Mouse (Mus musculus): ENCODE measurements around the gene Psors1c2. TPM values are rescaled to one million over a fixed set of nuclear protein-coding genes. Genes with fewer than 3 reads are reported as not detected.

Psors1c2 gene
- total and polyA plus RNA-seq, 2 experiments from 2014 or later, result 0.14 TPM; not detected in 1

DNA sequence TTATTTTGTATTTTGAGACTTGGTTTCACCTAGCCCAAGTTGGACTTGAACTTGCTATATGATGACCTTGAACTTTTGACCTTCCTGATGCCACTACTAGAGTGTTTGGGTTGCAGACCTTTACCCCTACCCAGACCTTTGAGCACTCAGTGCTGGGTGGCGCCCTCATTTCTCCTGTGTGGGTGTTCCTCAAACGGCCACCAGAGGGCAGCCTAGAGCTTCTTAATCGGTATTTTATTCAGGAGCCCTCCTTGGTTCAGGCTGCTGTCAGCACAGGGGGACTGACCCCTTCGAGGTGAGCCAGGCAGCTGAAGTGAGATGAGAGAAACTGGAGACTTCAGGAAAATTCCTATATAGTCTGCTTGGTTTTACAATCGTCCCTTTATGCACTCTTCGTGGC, 11.7 kb downstream of the Psors1c2 start:
- no peak overlapping the region for H3K27ac ChIP-seq (ENCODE audit: low read depth)
- no peak for ATAC-seq (ENCODE audit: insufficient read depth, low read depth)
- no peaks in the 10 kb centered on the region for H3K36me3 ChIP-seq (replicated peaks; ENCODE audit: control insufficient read depth, insufficient read depth, low read length)
- H3K9ac ChIP-seq (replicated peaks; ENCODE audit: low read depth, low read length), result no peak overlapping the region
- H3K4me1 ChIP-seq (ENCODE audit: control insufficient read depth, insufficient read depth), result peaks cover 22% of the 10 kb centered on the region
- H3K4me2 ChIP-seq (ENCODE audit: low read depth, low read length), result no peak overlapping the region
- TF ChIP-seq CTCF (IDR thresholded peaks at IDR 0.05; ENCODE audit: low read depth) (peak; percentile 68), EP300 (IDR thresholded peaks at IDR 0.05; ENCODE audit: low read depth) (no peak)
- H3K27me3 ChIP-seq (ENCODE audit: control insufficient read depth, insufficient read depth, low read length), result no peaks in the 10 kb centered on the region
- DNase-seq (ENCODE audit: low spot score), result peak; percentile 26
- H3K9me3 ChIP-seq (replicated peaks; ENCODE audit: control insufficient read depth, low read length), result no peaks in the 10 kb centered on the region
- H3K4me3 ChIP-seq (ENCODE audit: low read depth, low read length), result no peak overlapping the region
- 27% methylated on average over 6 of the region's 6 CpGs for WGBS

DNA sequence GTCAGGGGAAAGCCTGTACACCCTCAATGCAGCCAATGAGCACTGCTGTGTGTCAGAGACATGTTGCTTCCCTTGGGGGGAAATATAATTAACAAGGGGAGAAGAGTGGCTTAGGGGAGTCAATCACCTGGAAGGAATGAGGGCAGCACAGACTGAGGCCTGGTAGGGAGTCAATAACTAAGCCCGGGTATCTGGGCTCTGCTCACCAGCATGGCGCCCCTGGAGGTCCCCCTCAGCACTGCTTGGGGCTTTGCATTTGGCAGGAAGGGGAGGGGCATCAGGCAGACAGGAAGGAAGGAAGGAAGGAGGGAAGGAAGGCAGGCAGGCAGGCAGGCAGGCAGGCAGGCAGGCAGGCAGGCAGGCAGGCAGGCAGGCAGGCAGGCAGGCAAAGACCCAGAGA, 14.5 kb downstream of the Psors1c2 start:
- H3K9ac ChIP-seq (replicated peaks; ENCODE audit: low read depth, low read length), result no peak overlapping the region
- WGBS, result 68% methylated on average over 2 of the region's 2 CpGs
- TF ChIP-seq EP300 (IDR thresholded peaks at IDR 0.05; ENCODE audit: low read depth) (no peak), CTCF (IDR thresholded peaks at IDR 0.05; ENCODE audit: low read depth) (no peak)
- H3K4me1 ChIP-seq (ENCODE audit: control insufficient read depth, insufficient read depth), result peaks cover 43% of the 10 kb centered on the region
- H3K27ac ChIP-seq (ENCODE audit: low read depth), result no peak overlapping the region
- H3K4me3 ChIP-seq (ENCODE audit: low read depth, low read length), result no peak overlapping the region
- no peaks in the 10 kb centered on the region for H3K9me3 ChIP-seq (replicated peaks; ENCODE audit: control insufficient read depth, low read length)
- no peaks in the 10 kb centered on the region for H3K36me3 ChIP-seq (replicated peaks; ENCODE audit: control insufficient read depth, insufficient read depth, low read length)
- ATAC-seq (ENCODE audit: insufficient read depth, low read depth) (no peak), DNase-seq (ENCODE audit: low spot score) (no peak)
- H3K4me2 ChIP-seq (ENCODE audit: low read depth, low read length), result no peak overlapping the region
- no peaks in the 10 kb centered on the region for H3K27me3 ChIP-seq (ENCODE audit: control insufficient read depth, insufficient read depth, low read length)

DNA sequence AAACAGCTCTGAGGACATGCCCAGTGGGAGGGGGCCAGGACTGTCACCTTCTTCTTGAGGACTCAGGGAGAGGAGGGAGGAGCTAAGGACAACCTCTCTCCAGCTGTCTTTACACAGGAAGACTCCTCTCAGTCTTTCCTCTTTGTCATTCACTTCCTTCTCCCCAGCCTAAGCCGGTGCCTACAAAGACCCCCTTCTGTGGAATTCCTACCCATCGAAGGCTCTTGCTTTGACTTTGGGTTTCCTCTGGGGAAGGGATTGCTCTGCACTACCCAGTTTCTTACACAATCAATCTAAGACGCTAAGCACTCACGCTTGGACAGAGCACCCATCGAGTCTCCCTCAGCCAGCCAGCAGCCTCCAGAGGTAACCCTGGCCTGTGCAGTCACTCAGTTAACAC, 15.6 kb downstream of the Psors1c2 start:
- ATAC-seq (ENCODE audit: insufficient read depth, low read depth) (no peak), DNase-seq (ENCODE audit: low spot score) (no peak)
- Histone ChIP-seq H3K9me3 (replicated peaks; ENCODE audit: control insufficient read depth, low read length) (no peaks in the 10 kb centered on the region), H3K4me1 (ENCODE audit: control insufficient read depth, insufficient read depth) (peaks cover 35% of the 10 kb centered on the region), H3K9ac (replicated peaks; ENCODE audit: low read depth, low read length) (no peak overlapping the region; the same call in 1 of the 2 replicates), H3K4me2 (ENCODE audit: low read depth, low read length) (no peak overlapping the region), H3K4me3 (ENCODE audit: low read depth, low read length) (no peak overlapping the region), H3K27ac (ENCODE audit: low read depth) (peak overlapping the region; percentile 96), H3K27me3 (ENCODE audit: control insufficient read depth, insufficient read depth, low read length) (no peaks in the 10 kb centered on the region), H3K36me3 (replicated peaks; ENCODE audit: control insufficient read depth, insufficient read depth, low read length) (no peaks in the 10 kb centered on the region)
- TF ChIP-seq CTCF (IDR thresholded peaks at IDR 0.05; ENCODE audit: low read depth) (no peak), EP300 (IDR thresholded peaks at IDR 0.05; ENCODE audit: low read depth) (no peak)
- 28% methylated on average over 5 of the region's 5 CpGs for WGBS

DNA sequence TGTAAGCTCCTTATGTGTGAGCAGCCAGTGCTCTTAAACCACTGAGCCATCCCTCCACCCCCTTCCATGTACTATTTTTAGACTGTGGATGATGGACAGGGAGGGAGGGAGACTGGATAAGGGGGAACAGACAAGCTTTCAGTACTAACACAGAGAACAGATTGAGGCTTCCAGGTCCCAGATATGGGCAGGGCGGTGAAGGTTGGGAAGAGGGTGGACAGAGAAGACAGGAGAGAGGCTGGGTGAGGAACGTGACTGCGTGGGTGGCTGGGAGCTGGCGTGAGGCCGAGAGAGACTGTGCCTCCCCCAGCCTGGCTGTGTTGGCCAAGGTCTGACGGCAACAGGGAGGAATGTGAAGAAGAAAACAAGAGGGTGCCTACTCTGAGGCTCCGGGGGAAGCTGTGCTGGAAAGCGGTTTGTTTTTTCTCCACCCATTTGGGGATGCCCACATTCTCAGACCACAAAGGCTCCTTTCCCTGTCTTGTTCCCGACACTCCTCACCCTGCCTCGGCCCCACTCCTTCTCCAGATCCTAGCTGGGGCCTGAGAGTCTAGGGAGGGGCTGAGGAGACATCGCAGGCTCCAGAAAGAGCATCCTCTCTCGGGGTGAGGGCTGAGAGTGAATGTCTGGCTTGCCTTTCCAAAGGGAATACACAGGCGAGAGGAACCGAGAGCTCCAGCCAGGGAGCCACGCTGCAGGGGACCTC, 16.6 kb downstream of the Psors1c2 start:
- peak overlapping the region; percentile 28; the same call in 1 of the 2 replicates for H3K9ac ChIP-seq (replicated peaks; ENCODE audit: low read depth, low read length)
- H3K27ac ChIP-seq (ENCODE audit: low read depth), result peak overlapping the region; percentile 96
- ATAC-seq (ENCODE audit: insufficient read depth, low read depth) (peak; percentile 96), DNase-seq (ENCODE audit: low spot score) (peak; percentile 97)
- no peak overlapping the region for H3K4me3 ChIP-seq (ENCODE audit: low read depth, low read length)
- H3K9me3 ChIP-seq (replicated peaks; ENCODE audit: control insufficient read depth, low read length), result no peaks in the 10 kb centered on the region
- peaks cover 31% of the 10 kb centered on the region for H3K4me1 ChIP-seq (ENCODE audit: control insufficient read depth, insufficient read depth)
- no peak for TF ChIP-seq CTCF (IDR thresholded peaks at IDR 0.05; ENCODE audit: low read depth)
- TF ChIP-seq EP300 (IDR thresholded peaks at IDR 0.05; ENCODE audit: low read depth), result peak; percentile 55; the same call in 1 of the 2 replicates
- no peaks in the 10 kb centered on the region for H3K36me3 ChIP-seq (replicated peaks; ENCODE audit: control insufficient read depth, insufficient read depth, low read length)
- WGBS, result 11% methylated on average over 15 of the region's 15 CpGs
- peak overlapping the region; percentile 49 for H3K4me2 ChIP-seq (ENCODE audit: low read depth, low read length)
- no peaks in the 10 kb centered on the region for H3K27me3 ChIP-seq (ENCODE audit: control insufficient read depth, insufficient read depth, low read length)

DNA sequence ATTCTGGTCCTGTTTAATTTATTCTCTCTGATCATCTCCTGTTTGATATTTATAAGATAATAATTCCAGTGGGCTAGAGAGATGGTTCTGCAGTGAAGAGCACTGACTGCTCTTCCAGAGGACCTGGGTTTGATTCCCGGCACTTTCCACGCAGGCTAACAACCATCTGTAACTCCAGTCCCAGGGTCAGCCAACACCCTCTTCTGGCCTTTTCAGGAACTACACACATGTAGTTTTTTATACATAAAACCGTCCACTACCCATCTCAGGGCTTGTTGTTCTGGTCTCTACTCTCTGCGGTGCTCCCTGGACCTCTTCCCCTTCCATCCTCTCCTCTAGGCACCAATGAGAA, 17.1 kb downstream of the Psors1c2 start:
- H3K4me1 ChIP-seq (ENCODE audit: control insufficient read depth, insufficient read depth), result peaks cover 31% of the 10 kb centered on the region
- H3K9ac ChIP-seq (replicated peaks; ENCODE audit: low read depth, low read length), result no peak overlapping the region
- ATAC-seq (ENCODE audit: insufficient read depth, low read depth) (no peak), DNase-seq (ENCODE audit: low spot score) (no peak)
- H3K27me3 ChIP-seq (ENCODE audit: control insufficient read depth, insufficient read depth, low read length), result no peaks in the 10 kb centered on the region
- no peaks in the 10 kb centered on the region for H3K36me3 ChIP-seq (replicated peaks; ENCODE audit: control insufficient read depth, insufficient read depth, low read length)
- 91% methylated on average over 4 of the region's 4 CpGs for WGBS
- H3K4me3 ChIP-seq (ENCODE audit: low read depth, low read length), result no peak overlapping the region
- H3K9me3 ChIP-seq (replicated peaks; ENCODE audit: control insufficient read depth, low read length), result no peaks in the 10 kb centered on the region
- peak overlapping the region; percentile 49 for H3K4me2 ChIP-seq (ENCODE audit: low read depth, low read length)
- peak overlapping the region; percentile 96 for H3K27ac ChIP-seq (ENCODE audit: low read depth)
- no peak for TF ChIP-seq EP300 (IDR thresholded peaks at IDR 0.05; ENCODE audit: low read depth)
- peak; percentile 17 for TF ChIP-seq CTCF (IDR thresholded peaks at IDR 0.05; ENCODE audit: low read depth)

DNA sequence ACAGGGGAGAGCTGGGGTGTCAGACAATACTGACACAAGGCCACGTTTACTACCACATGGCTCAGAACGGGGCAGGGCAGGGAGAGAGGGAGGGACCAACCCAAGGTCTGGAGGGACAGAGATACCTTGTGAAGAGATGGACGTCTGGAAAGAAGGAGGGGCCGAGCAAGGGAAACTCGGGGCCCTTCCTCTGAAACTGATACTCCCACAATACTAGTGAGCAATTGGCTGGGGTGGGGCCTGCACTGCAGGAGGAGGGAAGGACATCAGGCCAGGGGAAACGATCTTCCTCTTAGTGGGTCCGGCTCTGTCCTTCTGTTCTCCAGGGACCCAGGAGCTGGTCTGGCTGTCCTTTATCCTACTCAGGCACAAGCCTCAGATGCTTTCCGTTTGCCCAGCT, 17.9 kb downstream of the Psors1c2 start:
- H3K27me3 ChIP-seq (ENCODE audit: control insufficient read depth, insufficient read depth, low read length), result no peaks in the 10 kb centered on the region
- no peaks in the 10 kb centered on the region for H3K36me3 ChIP-seq (replicated peaks; ENCODE audit: control insufficient read depth, insufficient read depth, low read length)
- DNase-seq (ENCODE audit: low spot score) (no peak), ATAC-seq (ENCODE audit: insufficient read depth, low read depth) (no peak)
- H3K4me2 ChIP-seq (ENCODE audit: low read depth, low read length), result no peak overlapping the region
- WGBS, result 42% methylated on average over 8 of the region's 8 CpGs
- no peak overlapping the region for H3K4me3 ChIP-seq (ENCODE audit: low read depth, low read length)
- no peaks in the 10 kb centered on the region for H3K9me3 ChIP-seq (replicated peaks; ENCODE audit: control insufficient read depth, low read length)
- no peak overlapping the region for H3K9ac ChIP-seq (replicated peaks; ENCODE audit: low read depth, low read length)
- H3K27ac ChIP-seq (ENCODE audit: low read depth), result peak overlapping the region; percentile 96
- peaks cover 31% of the 10 kb centered on the region for H3K4me1 ChIP-seq (ENCODE audit: control insufficient read depth, insufficient read depth)
- TF ChIP-seq CTCF (IDR thresholded peaks at IDR 0.05; ENCODE audit: low read depth) (no peak), EP300 (IDR thresholded peaks at IDR 0.05; ENCODE audit: low read depth) (no peak)
